Mouse (Mus musculus): ENCODE results near the gene Dst. TPM values are rescaled to one million over a fixed set of nuclear protein-coding genes. Genes with fewer than 3 reads are reported as not detected.
A peak's percentile ranks its signal among the peaks of the same experiment; 100 is the strongest.

Gene Dst
- polyA plus RNA-seq, 1 experiment from 2014 or later: 35.2 TPM

DNA sequence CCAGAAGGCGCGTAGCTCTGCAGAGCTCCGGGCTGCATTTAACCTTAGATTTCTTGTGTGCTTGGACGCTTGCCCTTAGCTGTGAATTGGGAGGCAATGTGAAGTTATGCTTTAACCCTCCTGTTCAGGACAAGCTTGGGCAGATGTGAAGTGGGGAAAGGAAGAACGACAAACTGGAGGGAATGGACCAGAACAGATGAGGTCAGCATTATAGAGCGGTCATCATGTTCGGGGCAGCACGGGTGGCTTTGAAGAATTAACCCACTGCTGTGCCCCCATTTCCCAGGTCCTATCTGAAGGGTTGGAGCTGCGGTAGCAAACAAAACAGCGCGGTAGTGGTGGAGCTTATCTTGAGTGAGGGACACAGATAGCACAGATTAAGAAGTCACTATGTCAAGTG lies 84.8 kb downstream of the Dst start:
- Histone ChIP-seq H3K9me3 (no peaks in the 10 kb centered on the region), H3K36me3 (no peaks in the 10 kb centered on the region), H3K9ac (replicated peaks) (no peak overlapping the region), H3K4me1 (no peaks in the 10 kb centered on the region), H3K4me2 (replicated peaks) (no peak overlapping the region), H3K27ac (replicated peaks) (no peak overlapping the region), H3K27me3 (no peaks in the 10 kb centered on the region), H3K4me3 (no peak overlapping the region)
- no peak for ATAC-seq (replicated peaks)
- 88% methylated on average over 11 of the region's 11 CpGs for WGBS

DNA sequence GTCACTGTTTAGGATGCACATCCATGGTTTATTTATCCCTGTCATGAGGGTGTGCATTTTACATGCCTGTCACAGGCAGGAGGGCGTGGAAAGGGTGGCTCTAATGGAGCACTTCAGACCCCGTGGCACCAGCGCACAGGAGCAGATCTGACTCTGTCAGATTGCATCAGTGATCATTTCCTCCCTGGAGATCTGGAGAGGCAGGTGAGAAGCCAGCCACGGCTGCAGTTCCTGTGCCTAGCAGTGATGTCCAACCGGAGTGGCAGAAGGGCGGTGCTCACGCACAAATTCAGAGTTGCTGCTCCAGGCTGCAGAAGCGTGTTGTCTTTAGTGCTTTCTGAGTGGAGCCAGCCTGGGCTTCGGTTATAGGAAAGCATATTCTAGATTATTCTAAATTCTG lies 86.2 kb downstream of the Dst start:
- no peak for ATAC-seq (replicated peaks)
- H3K27ac ChIP-seq (replicated peaks): no peak overlapping the region
- H3K9ac ChIP-seq (replicated peaks): no peak overlapping the region

DNA sequence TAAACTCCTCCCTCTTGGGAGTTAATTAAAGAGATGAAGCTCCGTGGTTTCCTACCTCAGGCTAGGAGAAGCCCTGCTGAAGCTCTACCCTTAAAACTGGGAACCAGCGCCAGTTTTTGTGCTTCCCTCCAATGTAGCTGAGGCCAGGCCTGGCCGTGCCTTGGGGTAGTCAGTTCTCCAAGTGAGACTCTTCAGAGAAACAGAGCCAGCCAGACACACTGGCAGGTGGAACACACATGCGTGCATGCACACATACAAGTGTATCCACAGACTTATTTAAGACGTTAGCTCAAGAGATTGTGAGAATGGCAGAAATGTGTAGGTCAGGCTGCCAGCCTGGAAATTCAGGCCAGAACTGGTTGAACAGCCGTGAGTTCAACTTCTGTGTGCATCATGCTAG lies 87.4 kb downstream of the Dst start:
- Histone ChIP-seq H3K9ac (replicated peaks) (no peak overlapping the region), H3K27ac (replicated peaks) (no peak overlapping the region), H3K36me3 (no peaks in the 10 kb centered on the region), H3K4me1 (no peaks in the 10 kb centered on the region), H3K4me3 (no peak overlapping the region), H3K4me2 (replicated peaks) (no peak overlapping the region), H3K27me3 (no peaks in the 10 kb centered on the region), H3K9me3 (no peaks in the 10 kb centered on the region)
- no peak for ATAC-seq (replicated peaks)
- 84% methylated on average over 6 of the region's 6 CpGs for WGBS

More for the DNA sequence above, 86.2 kb downstream of the Dst start:
- 76% methylated on average over 9 of the region's 9 CpGs for WGBS
- no peaks in the 10 kb centered on the region for H3K4me1 ChIP-seq
- H3K4me3 ChIP-seq: no peak overlapping the region
- H3K4me2 ChIP-seq (replicated peaks): no peak overlapping the region
- H3K9me3 ChIP-seq: no peaks in the 10 kb centered on the region
- H3K36me3 ChIP-seq: no peaks in the 10 kb centered on the region
- H3K27me3 ChIP-seq: no peaks in the 10 kb centered on the region

DNA sequence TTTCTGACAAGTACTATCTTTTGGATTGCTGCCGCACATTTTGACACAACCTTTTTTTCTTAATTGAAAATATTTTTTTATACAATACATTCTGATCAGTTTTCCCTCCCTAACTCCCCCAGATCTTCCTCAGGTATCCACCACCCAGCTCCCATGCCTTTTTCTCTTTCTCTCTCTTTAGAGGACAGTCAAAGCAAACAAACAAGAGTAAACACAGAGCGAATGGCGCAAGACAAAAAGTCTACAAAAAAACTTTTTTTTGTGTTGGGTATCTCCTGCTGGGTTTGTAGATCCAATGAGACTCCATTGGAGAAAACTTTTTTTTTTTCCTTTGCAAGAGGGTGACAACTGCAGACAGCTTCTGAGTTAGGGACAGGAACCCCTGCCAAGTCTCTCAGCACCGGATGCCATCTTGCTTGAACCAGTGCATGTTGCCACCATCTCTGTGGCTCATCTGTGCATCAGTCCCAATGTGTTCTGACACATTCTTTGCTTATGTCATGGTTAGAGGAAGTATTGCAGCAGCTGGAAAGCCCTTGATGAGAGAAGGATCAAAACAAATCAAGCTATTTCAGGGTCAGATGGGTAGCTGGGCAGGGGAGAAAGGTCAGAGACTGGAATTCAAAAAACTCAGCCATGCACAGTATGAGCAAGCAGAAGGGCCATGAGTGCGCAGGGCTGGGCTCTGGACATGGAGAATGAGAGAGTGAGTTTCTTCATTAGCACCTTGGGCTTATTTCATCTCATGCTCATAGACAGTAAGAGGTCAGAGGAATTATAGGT lies 88.3 kb downstream of the Dst start:
- Histone ChIP-seq H3K9ac (replicated peaks) (no peak overlapping the region), H3K27me3 (no peaks in the 10 kb centered on the region), H3K36me3 (no peaks in the 10 kb centered on the region), H3K4me3 (no peak overlapping the region), H3K27ac (replicated peaks) (no peak overlapping the region), H3K4me1 (no peaks in the 10 kb centered on the region), H3K9me3 (no peaks in the 10 kb centered on the region), H3K4me2 (replicated peaks) (no peak overlapping the region)
- ATAC-seq (replicated peaks): no peak
- WGBS: 92% methylated on average over 5 of the region's 5 CpGs

DNA sequence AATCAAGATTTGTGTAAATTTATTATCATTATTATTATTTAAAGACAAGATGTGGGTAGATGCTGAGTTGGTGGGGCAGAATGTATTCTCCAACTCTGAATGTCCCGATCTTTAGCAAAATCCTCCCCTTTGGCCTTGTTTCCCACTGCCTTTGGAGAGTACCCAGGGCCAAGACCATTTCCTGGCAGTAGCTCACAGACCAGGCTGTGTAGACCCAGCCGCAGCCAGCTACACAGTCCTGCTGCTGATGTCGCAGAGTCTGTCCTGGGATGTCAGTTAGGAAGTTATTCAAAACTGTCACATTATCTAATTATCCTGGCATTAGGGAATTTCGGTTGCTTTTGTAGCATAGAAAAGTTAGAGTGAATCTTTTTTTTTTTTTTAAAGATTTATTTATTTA lies 94.3 kb downstream of the Dst start:
- Histone ChIP-seq H3K4me2 (replicated peaks) (no peak overlapping the region), H3K4me1 (peaks cover 22% of the 10 kb centered on the region), H3K9ac (replicated peaks) (no peak overlapping the region), H3K36me3 (no peaks in the 10 kb centered on the region), H3K27ac (replicated peaks) (no peak overlapping the region), H3K9me3 (no peaks in the 10 kb centered on the region), H3K4me3 (no peak overlapping the region), H3K27me3 (no peaks in the 10 kb centered on the region)
- 87% methylated on average over 4 of the region's 4 CpGs for WGBS
- ATAC-seq (replicated peaks): no peak

DNA sequence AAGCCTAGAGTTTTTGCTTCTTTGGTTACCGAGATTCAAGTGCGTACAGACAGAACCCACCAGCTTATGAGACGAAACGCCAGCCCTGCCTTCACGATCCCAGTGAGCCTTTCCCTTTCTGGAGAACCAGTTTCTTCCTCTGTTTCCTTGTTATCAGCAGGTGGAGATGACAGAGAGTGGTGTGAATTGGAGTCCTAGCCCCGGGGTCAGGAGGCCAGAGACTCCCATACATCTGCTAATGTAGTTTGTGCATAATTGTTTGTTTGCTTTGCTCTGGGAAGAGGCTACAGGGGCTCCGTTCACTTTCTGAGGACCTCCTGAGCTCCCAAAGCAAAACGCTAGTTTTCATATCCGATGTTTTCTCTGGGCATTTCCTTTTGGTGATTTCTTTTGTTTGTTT lies 94.9 kb downstream of the Dst start:
- no peak overlapping the region for H3K4me3 ChIP-seq
- WGBS: 64% methylated on average over 9 of the region's 9 CpGs
- no peak overlapping the region for H3K9ac ChIP-seq (replicated peaks)
- no peak overlapping the region for H3K4me2 ChIP-seq (replicated peaks)
- no peaks in the 10 kb centered on the region for H3K27me3 ChIP-seq
- H3K4me1 ChIP-seq: peaks cover 28% of the 10 kb centered on the region
- no peak overlapping the region for H3K27ac ChIP-seq (replicated peaks)
- no peak for ATAC-seq (replicated peaks)
- H3K9me3 ChIP-seq: no peaks in the 10 kb centered on the region
- H3K36me3 ChIP-seq: no peaks in the 10 kb centered on the region

DNA sequence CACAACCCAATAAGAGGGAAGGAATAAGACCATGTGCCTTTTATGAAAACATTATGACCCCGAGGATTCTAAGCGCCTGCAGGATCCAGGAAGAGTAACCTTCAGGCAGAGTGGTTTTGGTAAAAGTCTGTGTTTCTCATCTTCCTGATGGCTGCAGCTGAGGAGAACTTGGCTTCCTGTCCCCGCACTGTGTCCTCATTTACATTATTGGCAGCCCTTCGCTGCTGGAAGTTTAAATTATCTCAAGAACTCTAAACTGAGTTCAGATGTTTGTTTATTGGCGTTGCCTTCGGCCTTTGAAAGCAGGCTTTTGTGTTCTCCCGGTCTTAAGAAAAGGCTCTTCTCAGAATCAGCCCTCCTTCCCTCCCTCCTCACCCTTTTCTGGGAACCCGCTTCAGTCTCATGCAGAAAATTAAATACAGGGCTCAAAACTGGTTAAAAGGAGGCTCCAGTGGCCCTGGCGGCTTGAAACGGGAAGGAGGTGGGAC lies 97.3 kb downstream of the Dst start:
- peak overlapping the region; percentile 69 for H3K4me3 ChIP-seq
- peak; percentile 22 for ATAC-seq (replicated peaks)
- H3K36me3 ChIP-seq: no peaks in the 10 kb centered on the region
- peak overlapping the region; percentile 79 for H3K4me2 ChIP-seq (replicated peaks)
- H3K9ac ChIP-seq (replicated peaks): peak overlapping the region; percentile 16; the same call in 1 of the 2 replicates
- H3K4me1 ChIP-seq: peaks cover 35% of the 10 kb centered on the region
- peak overlapping the region; percentile 92 for H3K27ac ChIP-seq (replicated peaks)
- WGBS: 1% methylated on average over 10 of the region's 10 CpGs
- no peaks in the 10 kb centered on the region for H3K9me3 ChIP-seq
- no peaks in the 10 kb centered on the region for H3K27me3 ChIP-seq

DNA sequence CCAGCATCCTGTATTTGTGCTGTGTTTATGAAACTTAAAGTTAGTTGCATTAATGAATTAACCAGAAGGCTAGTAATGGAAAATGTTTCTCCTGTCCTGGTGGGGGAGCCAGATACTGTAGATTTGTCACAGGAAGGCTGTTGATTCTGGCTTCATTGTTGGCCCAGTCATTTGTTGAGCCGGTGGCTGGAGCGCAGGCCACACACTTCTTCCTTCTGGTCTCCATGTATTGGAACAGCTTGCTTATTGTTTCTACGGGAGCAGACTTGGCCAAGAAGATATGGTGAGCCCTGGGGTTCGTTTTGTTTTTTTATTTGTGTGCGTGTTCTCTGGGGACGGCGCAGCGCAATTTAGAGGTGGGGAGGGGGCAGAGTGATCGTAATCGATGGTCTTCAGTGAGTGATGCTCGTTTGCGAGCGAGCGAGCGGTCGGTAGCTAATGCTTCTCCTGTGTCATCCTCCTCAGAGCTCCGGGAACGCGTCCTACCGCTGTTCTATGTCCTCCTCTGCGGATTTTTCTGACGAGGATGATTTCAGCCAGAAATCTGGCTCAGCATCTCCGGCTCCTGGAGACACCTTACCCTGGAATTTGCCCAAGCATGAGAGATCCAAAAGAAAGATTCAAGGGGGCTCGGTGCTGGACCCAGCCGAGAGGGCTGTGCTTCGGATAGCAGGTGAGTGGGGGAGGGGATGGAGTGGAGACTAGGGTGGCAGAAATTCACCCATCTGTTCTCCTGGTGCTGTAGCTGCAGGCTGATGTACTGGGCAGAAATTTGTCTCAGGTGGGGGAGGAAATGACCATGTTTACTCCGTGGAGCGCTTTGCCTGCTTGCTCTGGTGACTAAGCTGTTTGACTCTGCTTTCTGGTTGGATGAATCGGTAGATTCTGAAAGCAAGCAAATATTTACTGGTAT lies 98.0 kb downstream of the Dst start:
- H3K27me3 ChIP-seq: no peaks in the 10 kb centered on the region
- H3K9me3 ChIP-seq: no peaks in the 10 kb centered on the region
- peak; percentile 81 for ATAC-seq (replicated peaks)
- peak overlapping the region; percentile 92 for H3K27ac ChIP-seq (replicated peaks)
- WGBS: under 1% methylated on average over 29 of the region's 29 CpGs
- H3K4me2 ChIP-seq (replicated peaks): peak overlapping the region; percentile 79
- H3K4me3 ChIP-seq: peak overlapping the region; percentile 69
- peaks cover 38% of the 10 kb centered on the region for H3K4me1 ChIP-seq
- peak overlapping the region; percentile 68 for H3K9ac ChIP-seq (replicated peaks)
- no peaks in the 10 kb centered on the region for H3K36me3 ChIP-seq

DNA sequence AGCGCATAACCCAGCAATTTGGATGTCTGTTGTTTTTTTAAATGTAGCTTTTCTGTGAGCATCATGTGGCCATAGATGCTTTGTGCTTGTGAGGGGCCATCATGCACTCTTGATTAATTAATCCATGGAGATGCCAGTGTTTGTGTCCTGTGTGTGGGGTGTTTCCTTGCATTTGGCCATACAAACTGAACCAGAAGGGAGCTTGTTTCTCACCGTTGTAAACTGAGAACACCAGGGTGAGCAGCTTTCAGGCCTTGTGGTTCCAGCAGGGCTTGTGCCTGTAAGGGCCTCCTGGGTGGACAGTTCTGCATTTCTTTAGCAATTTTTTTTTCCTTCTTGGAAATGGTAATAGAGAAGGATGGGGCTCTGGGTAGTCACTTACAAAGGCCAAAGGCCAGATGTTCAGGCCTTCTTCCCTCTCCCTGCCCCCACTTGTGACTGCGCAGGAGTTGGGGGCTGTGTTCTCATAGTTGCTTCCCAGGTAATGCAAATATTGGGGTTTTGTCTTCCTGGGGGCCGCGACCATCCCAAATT lies 98.9 kb downstream of the Dst start:
- no peaks in the 10 kb centered on the region for H3K9me3 ChIP-seq
- peak overlapping the region; percentile 92 for H3K27ac ChIP-seq (replicated peaks)
- H3K4me1 ChIP-seq: peaks cover 42% of the 10 kb centered on the region
- no peaks in the 10 kb centered on the region for H3K27me3 ChIP-seq
- H3K4me2 ChIP-seq (replicated peaks): peak overlapping the region; percentile 79
- ATAC-seq (replicated peaks): no peak
- 32% methylated on average over 5 of the region's 5 CpGs for WGBS
- H3K4me3 ChIP-seq: peak overlapping the region; percentile 69
- H3K36me3 ChIP-seq: no peaks in the 10 kb centered on the region
- H3K9ac ChIP-seq (replicated peaks): peak overlapping the region; percentile 68

DNA sequence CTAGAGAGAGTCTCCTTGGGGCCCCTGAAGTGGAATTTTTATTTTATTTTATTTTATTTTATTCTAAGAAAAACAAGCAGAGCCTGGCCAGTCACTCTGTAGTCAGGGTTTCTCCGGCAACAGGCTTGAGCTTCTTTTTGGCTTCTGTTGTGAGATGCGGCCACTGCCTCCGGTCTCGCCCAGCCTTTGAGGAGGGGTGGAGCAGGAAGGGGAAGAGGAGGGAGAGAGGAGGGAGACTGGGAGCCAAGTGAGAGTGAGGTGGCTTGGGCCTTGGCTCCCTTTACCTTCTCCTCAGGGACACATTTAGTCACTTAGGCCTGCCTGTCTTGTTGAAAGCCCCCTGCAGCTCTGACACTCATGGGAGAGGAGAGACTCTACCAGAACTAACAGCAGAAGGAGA lies 99.4 kb downstream of the Dst start:
- no peak overlapping the region for H3K27ac ChIP-seq (replicated peaks)
- 19% methylated on average over 4 of the region's 4 CpGs for WGBS
- no peaks in the 10 kb centered on the region for H3K36me3 ChIP-seq
- no peak for ATAC-seq (replicated peaks)
- peak overlapping the region; percentile 68; the same call in 1 of the 2 replicates for H3K9ac ChIP-seq (replicated peaks)
- no peaks in the 10 kb centered on the region for H3K27me3 ChIP-seq
- peak overlapping the region; percentile 79 for H3K4me2 ChIP-seq (replicated peaks)
- peaks cover 47% of the 10 kb centered on the region for H3K4me1 ChIP-seq
- peak overlapping the region; percentile 69 for H3K4me3 ChIP-seq
- H3K9me3 ChIP-seq: no peaks in the 10 kb centered on the region

DNA sequence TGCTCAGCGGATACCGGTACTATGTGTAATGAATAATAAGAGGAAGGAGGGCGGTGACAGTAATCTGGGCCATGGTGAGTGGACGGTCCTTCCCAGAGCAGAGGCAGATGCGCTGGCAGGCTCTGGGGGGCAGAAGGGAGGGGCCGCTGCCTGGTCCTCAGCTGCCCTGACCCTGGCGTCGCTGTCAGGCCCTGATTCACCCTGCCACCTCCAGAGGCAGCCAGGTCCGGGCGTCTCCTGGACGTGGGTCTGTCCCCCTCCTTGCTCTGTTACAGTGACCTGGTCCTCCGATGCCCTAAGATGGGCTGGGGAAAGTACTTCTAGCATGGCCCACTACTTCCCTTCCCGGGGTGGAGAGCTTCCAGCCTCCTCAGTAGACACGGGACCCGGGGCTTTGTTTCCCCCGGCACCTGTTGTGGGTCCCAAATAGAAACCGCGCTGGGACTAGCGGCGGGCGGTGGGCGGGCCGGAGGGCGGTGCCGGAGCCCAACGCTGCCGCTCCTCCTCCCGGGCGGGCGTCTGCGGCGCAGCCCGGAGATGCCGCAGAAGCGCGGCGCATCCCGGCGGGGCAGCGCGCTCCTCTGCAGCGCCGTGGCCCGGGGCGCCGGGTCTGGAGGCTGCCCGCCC lies 103.1 kb downstream of the Dst start:
- H3K9me3 ChIP-seq: no peaks in the 10 kb centered on the region
- H3K4me3 ChIP-seq: peak overlapping the region; percentile 73
- no peaks in the 10 kb centered on the region for H3K36me3 ChIP-seq
- whole genome bisulfite sequencing: 1% methylated on average over 47 of the region's 47 CpGs
- peaks cover 40% of the 10 kb centered on the region for H3K4me1 ChIP-seq
- peak overlapping the region; percentile 53 for H3K27ac ChIP-seq (replicated peaks)
- H3K9ac ChIP-seq (replicated peaks): peak overlapping the region; percentile 78
- ATAC-seq (replicated peaks): peak; percentile 91
- no peaks in the 10 kb centered on the region for H3K27me3 ChIP-seq
- peak overlapping the region; percentile 74 for H3K4me2 ChIP-seq (replicated peaks)
